Mouse (Mus musculus) MEL (cell line): Measurements from ENCODE around the gene Gm10160. TPM values are rescaled to one million over a fixed set of nuclear protein-coding genes. Genes with fewer than 3 reads are reported as not detected.

ENCODE experiments used
- DNase-seq: peaks from one replicate; pipeline ENCODE4 v3.0.0; 2011; ENCODE audit warnings: low read depth, low spot score
- H3K27ac ChIP-seq: 2 replicates; pipeline ENCODE4 v1.5.1; 2012; ENCODE audit warnings: low read depth, mild to moderate bottlenecking, control low read depth, low read length, moderate library complexity; ENCODE audit not compliant: control insufficient read depth
- H3K27me3 ChIP-seq, 2 experiments: fragments of 150-350 bp in 1 of 2; sonication (generic) in 1 of 2; 2 replicates each; pipeline ENCODE4 v1.6.1; 2012; ENCODE audit warnings: low read length in 2 of 2, mild to moderate bottlenecking in 2 of 2, improper control_type of control experiment in 1 of 2, moderate library complexity in 1 of 2; ENCODE audit not compliant: insufficient read depth in 2 of 2, control insufficient read depth in 1 of 2
- H3K36me3 ChIP-seq, 2 experiments: 2 replicates each; pipeline ENCODE4 v1.6.1; 2012 to 2014; ENCODE audit warnings: low read length in 2 of 2, improper control_type of control experiment in 1 of 2, inconsistent platforms in 1 of 2, mild to moderate bottlenecking in 1 of 2; ENCODE audit not compliant: insufficient read depth in 2 of 2, control insufficient read depth in 1 of 2
- H3K4me1 ChIP-seq, 2 experiments: fragments of 150-350 bp in 1 of 2; sonication (generic) in 1 of 2; 2 replicates each; pipeline ENCODE4 v1.6.1; 2012; ENCODE audit warnings: low read length in 2 of 2, improper control_type of control experiment in 1 of 2, mild to moderate bottlenecking in 1 of 2; ENCODE audit not compliant: insufficient read depth in 2 of 2, control insufficient read depth in 1 of 2
- H3K4me3 ChIP-seq, 2 experiments: fragments of 150-350 bp in 1 of 2; sonication (generic) in 1 of 2; 2 replicates each; pipeline ENCODE4 v1.5.1; 2012; ENCODE audit warnings: low read depth in 2 of 2, low read length in 2 of 2, mild to moderate bottlenecking in 2 of 2, moderate library complexity in 2 of 2, control low read depth in 1 of 2, improper control_type of control experiment in 1 of 2; ENCODE audit not compliant: control insufficient read depth in 1 of 2, insufficient read depth in 1 of 2
- H3K79me2 ChIP-seq: 2 replicates; pipeline ENCODE4 v1.6.1; 2012; ENCODE audit warnings: mild to moderate bottlenecking, low read length, moderate library complexity; ENCODE audit not compliant: control insufficient read depth, poor library complexity, insufficient read depth
- H3K9ac ChIP-seq: 2 replicates; pipeline ENCODE4 v1.6.1; 2012; ENCODE audit warnings: low read depth, mild to moderate bottlenecking, control low read depth, low read length, moderate library complexity; ENCODE audit not compliant: control insufficient read depth, poor library complexity, severe bottlenecking
- H3K9me3 ChIP-seq: fragments of 150-350 bp; sonication (generic); replicated peaks from 2 replicates; pipeline ENCODE4 v1.6.1; 2012; ENCODE audit warnings: mild to moderate bottlenecking, low read length, improper control_type of control experiment, moderate library complexity; ENCODE audit not compliant: insufficient read depth
- BHLHE40 ChIP-seq: IDR thresholded peaks from 2 replicates; pipeline ENCODE4 v1.6.1; 2012; ENCODE audit warnings: low read depth, mild to moderate bottlenecking, inconsistent platforms, low read length, improper control_type of control experiment, borderline replicate concordance
- CHD1 ChIP-seq: IDR thresholded peaks from 2 replicates; pipeline ENCODE4 v1.6.1; 2012; ENCODE audit warnings: low read depth, mild to moderate bottlenecking, inconsistent platforms, low read length, improper control_type of control experiment
- CHD2 ChIP-seq: IDR thresholded peaks from 2 replicates; pipeline ENCODE4 v1.6.1; 2011; ENCODE audit warnings: low read length, improper control_type of control experiment
- HCFC1 ChIP-seq: IDR thresholded peaks from 2 replicates; pipeline ENCODE4 v1.6.1; 2012; ENCODE audit warnings: low read depth, mild to moderate bottlenecking, inconsistent platforms, low read length, improper control_type of control experiment, moderate library complexity
- JUND ChIP-seq: IDR thresholded peaks from 2 replicates; pipeline ENCODE4 v1.6.1; 2011; ENCODE audit warnings: low read depth, mild to moderate bottlenecking, improper control_type of control experiment, low read length
- MAFK ChIP-seq: IDR thresholded peaks from 2 replicates; pipeline ENCODE4 v1.6.1; 2011; ENCODE audit warnings: low read depth, mild to moderate bottlenecking, low read length, improper control_type of control experiment, borderline replicate concordance
- NRF1 ChIP-seq: IDR thresholded peaks from 2 replicates; pipeline ENCODE4 v1.6.1; 2014; ENCODE audit warnings: low read depth, mild to moderate bottlenecking, inconsistent platforms, low read length, improper control_type of control experiment, moderate library complexity; ENCODE audit not compliant: poor library complexity, insufficient read depth, severe bottlenecking
- POLR2AphosphoS2 ChIP-seq: IDR thresholded peaks from 2 replicates; pipeline ENCODE4 v1.6.1; 2011; ENCODE audit warnings: low read length, improper control_type of control experiment
- POLR2AphosphoS5 ChIP-seq: IDR thresholded peaks from 2 replicates; pipeline ENCODE4 v1.6.1; 2012; ENCODE audit warnings: low read depth, borderline replicate concordance, mild to moderate bottlenecking, inconsistent platforms, low read length, moderate library complexity, mixed read lengths
- RCOR1 ChIP-seq: IDR thresholded peaks from 2 replicates; pipeline ENCODE4 v1.6.1; 2012; ENCODE audit warnings: low read depth, mild to moderate bottlenecking, inconsistent platforms, low read length, improper control_type of control experiment
- SIN3A ChIP-seq: IDR thresholded peaks from 2 replicates; pipeline ENCODE4 v1.6.1; 2012; ENCODE audit warnings: low read length, improper control_type of control experiment, inconsistent platforms
- TAL1 ChIP-seq: IDR thresholded peaks from 2 replicates; pipeline ENCODE4 v1.6.1; 2012; ENCODE audit warnings: mild to moderate bottlenecking, inconsistent platforms, low read length, moderate library complexity, mixed read lengths
- TBP ChIP-seq: IDR thresholded peaks from 2 replicates; pipeline ENCODE4 v1.8.0; 2011; ENCODE audit warnings: low read depth, low read length, improper control_type of control experiment
- TCF12 ChIP-seq: IDR thresholded peaks from 2 replicates; pipeline ENCODE4 v1.6.1; 2014; ENCODE audit warnings: low read depth, mild to moderate bottlenecking, inconsistent platforms, low read length, improper control_type of control experiment, moderate library complexity
- UBTF ChIP-seq: IDR thresholded peaks from 2 replicates; pipeline ENCODE4 v1.6.1; 2012; ENCODE audit warnings: low read depth, mild to moderate bottlenecking, inconsistent platforms, low read length, improper control_type of control experiment, moderate library complexity, borderline replicate concordance; ENCODE audit not compliant: insufficient read depth
- USF1 ChIP-seq: IDR thresholded peaks from 2 replicates; pipeline ENCODE4 v1.6.1; 2014; ENCODE audit warnings: low read depth, mild to moderate bottlenecking, inconsistent platforms, low read length, improper control_type of control experiment, moderate library complexity
- USF2 ChIP-seq, 2 experiments: IDR thresholded peaks; 2 replicates each; pipeline ENCODE4 v1.6.1; 2011 to 2012; ENCODE audit warnings: improper control_type of control experiment in 2 of 2, low read length in 2 of 2, borderline replicate concordance in 1 of 2, inconsistent platforms in 1 of 2, low read depth in 1 of 2, mild to moderate bottlenecking in 1 of 2; ENCODE audit not compliant: insufficient read depth in 1 of 2
- polyA plus RNA-seq, 2 experiments: library from polyadenylated mRNA; stranded (reverse) in 1 of 2; unstranded in 1 of 2; fragments of >175 nt in 1 of 2; fragments of >200 nt in 1 of 2; gene quantifications; 2 replicates each; pipeline versions ENCODE4 v1.2.1 to v1.2.4; 2012; ENCODE audit warnings: low replicate concordance in 2 of 2, low read depth in 1 of 2; ENCODE audit not compliant: insufficient read length in 2 of 2, insufficient read depth in 1 of 2, missing spikeins in 1 of 2
- total RNA-seq: library from RNA; depleted of rRNA; stranded (reverse); fragments of 300-350 nt; gene quantifications from 2 replicates; pipeline ENCODE4 v1.2.3, GENCODE M21; 2012

Gene Gm10160
- total and polyA plus RNA-seq, 3 experiments = not detected

GRCm38 (mm10) chr7:81842998-81843397 is 12.6 kb downstream of the Gm10160 start:
- no peak overlapping the region for H3K27ac ChIP-seq
- no peak for DNase-seq
- H3K79me2 ChIP-seq = no peaks in the 10 kb centered on the region
- no peak for TF ChIP-seq CHD2
- no peak for TF ChIP-seq RCOR1
- TF ChIP-seq USF1 = no peak
- H3K4me3 ChIP-seq = no peak overlapping the region
- no peaks in the 10 kb centered on the region for H3K36me3 ChIP-seq
- peaks cover 0 to 5% of the 10 kb centered on the region in 2 experiments; a peak in 1 of 4 replicates for H3K27me3 ChIP-seq
- no peaks in the 10 kb centered on the region for H3K4me1 ChIP-seq
- H3K9me3 ChIP-seq = no peaks in the 10 kb centered on the region
- no peak overlapping the region for H3K9ac ChIP-seq

GRCm38 (mm10) chr7:81842141-81842540 is 13.5 kb downstream of the Gm10160 start:
- no peak for DNase-seq
- Histone ChIP-seq H3K79me2 (no peaks in the 10 kb centered on the region), H3K9ac (no peak overlapping the region), H3K4me3 (no peak overlapping the region), H3K4me1 (no peaks in the 10 kb centered on the region), H3K27ac (no peak overlapping the region), H3K27me3 (peaks cover 0 to 5% of the 10 kb centered on the region in 2 experiments; a peak in 1 of 4 replicates)
- TF ChIP-seq TBP (no peak), MAFK (no peak), NRF1 (no peak)
- TF ChIP-seq, all 39 proteins: peak for 0
- H3K9me3 ChIP-seq = no peaks in the 10 kb centered on the region
- no peaks in the 10 kb centered on the region for H3K36me3 ChIP-seq

- no peaks in the 10 kb centered on the region for H3K9me3 ChIP-seq
- H3K27ac ChIP-seq = no peak overlapping the region
- H3K9ac ChIP-seq = no peak overlapping the region
- H3K79me2 ChIP-seq = no peaks in the 10 kb centered on the region
- no peak for DNase-seq
- H3K4me1 ChIP-seq = no peaks in the 10 kb centered on the region
- TF ChIP-seq USF1 = peak; percentile 54; the same call in 1 of the 2 replicates
- TF ChIP-seq SIN3A = no peak
- no peaks in the 10 kb centered on the region for H3K36me3 ChIP-seq
- peaks cover 0 to 5% of the 10 kb centered on the region in 2 experiments; a peak in 1 of 4 replicates for H3K27me3 ChIP-seq
- H3K4me3 ChIP-seq = no peak overlapping the region
Measured at GRCm38 (mm10) chr7:81841439-81841838, 14.2 kb downstream of the Gm10160 start.

- TF ChIP-seq POLR2AphosphoS5 (no peak), BHLHE40 (no peak), JUND (no peak), USF2 (IDR thresholded peaks at IDR 0.05; ENCODE audit: borderline replicate concordance in 1 of 2, insufficient read depth in 1 of 2, low read depth in 1 of 2, low read length in 2 of 2) (no peak), CHD1 (no peak), NRF1 (no peak), HCFC1 (no peak), UBTF (no peak), TAL1 (no peak), TCF12 (no peak), POLR2AphosphoS2 (no peak)
- TF ChIP-seq, all 39 proteins: peak for 0
- Histone ChIP-seq H3K27ac (no peak overlapping the region), H3K36me3 (no peaks in the 10 kb centered on the region), H3K9me3 (no peaks in the 10 kb centered on the region), H3K79me2 (no peaks in the 10 kb centered on the region), H3K4me1 (no peaks in the 10 kb centered on the region), H3K9ac (no peak overlapping the region), H3K4me3 (no peak overlapping the region), H3K27me3 (peaks cover 0 to 5% of the 10 kb centered on the region in 2 experiments; a peak in 1 of 4 replicates)
- DNase-seq = no peak
Measured at GRCm38 (mm10) chr7:81840661-81841181, 14.9 kb downstream of the Gm10160 start.
